Mouse (Mus musculus) layer of hippocampus, postnatal 36 days (tissue): ENCODE measurements around the gene Rps5. TPM values are rescaled to one million over a fixed set of nuclear protein-coding genes. Genes with fewer than 3 reads are reported as not detected.
A peak's percentile ranks its signal among the peaks of the same experiment; 100 is the strongest.
"Not testable (repeated sequence)": the region's sequence is repeated elsewhere in the genome, so short reads cannot be mapped to it uniquely, and the experiment has no call there.

Source experiments
- DNase-seq, 2 experiments: peaks; one replicate each; pipeline ENCODE4 v3.0.0; 2022
- total RNA-seq, 2 experiments: library from RNA; stranded (reverse); gene quantifications; 2 replicates each; pipeline ENCODE4 v1.2.3; 2021

The Rps5 gene
- total RNA-seq, 2 experiments from 2014 or later, result 399 to 414 TPM

DNA sequence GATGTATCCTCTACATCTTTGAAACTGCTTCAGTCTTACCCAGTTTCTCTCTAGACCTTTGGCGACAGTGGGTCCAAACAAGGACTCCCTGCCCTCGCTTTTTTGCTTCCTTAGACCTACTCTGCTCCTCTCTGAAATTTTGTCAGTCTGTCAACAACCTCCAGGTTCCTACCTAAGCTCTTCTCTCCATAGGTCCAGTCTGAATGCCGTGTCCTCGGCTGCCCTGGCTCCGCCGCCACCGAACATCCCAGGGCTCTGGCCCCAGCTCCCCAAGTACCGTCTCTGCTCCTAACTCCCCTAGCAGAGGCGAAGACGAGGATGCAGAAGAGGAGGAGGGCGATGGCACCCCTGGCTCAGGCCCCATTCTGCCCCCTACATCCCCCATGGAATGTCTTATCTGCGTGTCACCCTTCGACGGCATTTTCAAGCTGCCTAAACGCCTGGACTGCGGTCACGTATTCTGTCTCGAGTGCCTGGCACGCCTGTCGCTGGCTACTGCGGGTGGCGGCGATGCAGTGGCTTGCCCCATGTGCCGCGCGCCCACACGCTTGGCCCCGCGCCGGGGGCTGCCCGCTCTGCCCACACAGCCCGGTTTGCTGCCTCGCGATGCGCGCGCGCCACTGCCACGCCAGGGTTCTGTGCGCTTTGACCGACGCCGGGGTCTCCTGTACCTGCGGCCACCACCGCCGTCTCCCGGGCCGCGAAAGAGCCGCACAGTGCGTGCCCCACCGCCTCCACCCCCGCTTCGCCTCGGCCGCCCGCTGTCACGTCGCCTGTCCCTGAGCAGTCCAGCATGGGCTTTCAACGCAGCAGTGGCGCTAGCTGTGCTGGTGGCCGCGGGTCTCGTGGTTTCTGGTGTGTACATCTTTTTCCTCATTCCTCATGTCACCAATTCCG lies 5.9 kb downstream of the Rps5 start:
- DNase-seq, result peak in 1 of 2 experiments; percentile 33

GRCm38 (mm10) chr7:12933615-12934140 lies 11.6 kb downstream of the Rps5 start:
- no peak for DNase-seq

- DNase-seq, result no peak
Measured at GRCm38 (mm10) chr7:12934808-12935207, 12.7 kb downstream of the Rps5 start.

DNA sequence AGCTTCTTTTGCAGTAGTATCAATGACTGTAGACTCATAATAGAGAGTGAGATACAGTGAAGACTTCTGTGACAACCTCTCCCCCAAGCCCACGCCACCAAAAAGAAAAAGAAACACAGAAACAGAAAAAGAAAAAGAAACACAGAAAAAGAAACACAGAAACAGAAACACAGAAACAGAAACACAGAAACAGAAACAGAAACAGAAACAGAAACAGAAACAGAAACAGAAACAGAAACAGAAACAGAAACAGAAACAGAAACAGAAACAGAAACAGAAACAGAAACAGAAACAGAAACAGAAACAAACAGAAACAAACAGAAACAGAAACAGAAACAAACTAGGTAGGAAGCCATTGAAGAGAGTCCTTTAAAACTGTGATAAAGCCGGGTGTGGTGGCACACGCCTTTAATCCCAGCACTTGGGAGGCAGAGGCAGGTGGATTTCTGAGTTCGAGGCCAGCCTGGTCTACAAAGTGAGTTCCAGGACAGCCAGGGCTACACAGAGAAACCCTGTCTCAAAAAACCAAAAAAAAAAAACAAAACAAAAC lies 15.2 kb downstream of the Rps5 start:
- not testable (repeated sequence) for DNase-seq

- no peak for DNase-seq
Measured at GRCm38 (mm10) chr7:12940599-12940998, 18.5 kb downstream of the Rps5 start.

DNA sequence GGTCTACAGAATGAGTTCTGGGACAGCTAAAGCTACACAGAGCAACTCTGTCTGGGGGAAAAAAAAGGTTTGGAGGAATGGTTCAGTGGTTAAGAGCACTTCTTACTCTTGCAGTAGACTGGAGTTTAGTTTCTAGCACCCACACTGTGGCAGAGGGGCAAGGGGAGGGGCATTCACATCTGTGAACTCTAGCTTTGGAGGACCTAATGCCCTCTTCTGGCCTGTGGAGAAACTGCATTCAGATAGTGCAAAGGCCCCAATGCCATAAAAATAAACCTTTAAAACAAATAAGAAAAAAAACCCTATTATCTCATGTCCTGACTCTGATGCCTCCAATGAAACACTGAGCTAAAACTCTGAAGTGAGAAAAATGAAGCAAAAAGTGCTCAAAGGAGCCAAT lies 21.4 kb downstream of the Rps5 start:
- no peak for DNase-seq

DNA sequence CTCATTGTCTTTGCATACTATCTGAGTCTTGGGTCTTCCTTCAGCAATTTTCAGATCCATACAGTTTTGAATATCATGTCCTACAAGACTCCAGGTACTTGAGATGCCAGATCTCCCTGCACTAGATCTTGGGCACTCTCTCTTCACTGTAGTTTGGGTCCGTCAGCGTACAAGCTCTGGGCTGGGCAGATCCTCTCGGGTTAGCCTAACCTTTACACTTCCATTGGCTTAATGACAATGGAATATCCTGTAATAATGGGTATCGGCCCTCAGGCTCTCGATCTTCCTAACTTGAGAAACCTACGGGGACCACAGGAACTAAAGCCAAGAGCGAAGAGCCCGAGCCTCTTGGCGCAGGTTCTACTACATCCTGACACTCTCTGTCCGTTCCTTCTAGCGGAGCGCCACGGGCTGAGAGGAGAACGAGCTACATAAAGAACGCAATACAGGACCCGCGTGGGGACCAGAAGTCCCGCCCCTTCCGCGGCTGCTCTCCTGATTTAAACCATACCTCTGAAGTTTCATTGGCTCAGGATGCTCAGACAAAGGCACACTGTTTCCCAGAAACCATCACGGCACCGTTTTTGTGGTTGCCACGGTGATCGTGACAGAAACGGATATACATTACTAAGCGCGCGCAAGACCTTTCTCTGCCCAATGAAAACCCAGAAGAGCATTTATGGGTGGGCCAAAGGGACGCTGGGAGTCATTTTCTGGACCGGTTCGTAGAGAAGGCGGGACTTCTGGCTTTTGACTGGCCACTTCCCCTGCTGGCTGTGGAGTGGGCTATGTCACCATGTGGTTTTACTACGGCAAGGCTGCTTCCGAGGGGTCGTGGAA lies 27.2 kb downstream of the Rps5 start:
- peak; percentile 93 to 94 for DNase-seq

DNA sequence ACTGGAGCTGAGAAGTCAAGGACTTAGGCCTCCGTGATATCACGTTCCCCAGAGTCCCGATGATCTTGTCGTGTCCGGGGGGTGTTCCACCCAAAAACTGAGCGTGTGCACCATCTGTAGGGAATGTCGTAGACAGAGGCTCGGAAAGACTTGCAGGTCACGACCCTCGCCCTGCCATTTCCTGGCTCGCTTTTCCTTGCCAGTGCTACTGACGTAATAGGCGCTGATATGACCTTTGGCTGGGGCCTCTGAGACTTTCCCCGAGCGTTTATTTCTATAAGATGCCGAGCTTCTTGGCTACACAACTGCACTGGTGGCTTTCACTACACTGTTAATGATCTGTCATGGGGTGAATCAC lies 27.8 kb downstream of the Rps5 start:
- DNase-seq, result no peak

GRCm38 (mm10) chr7:12954896-12955295 lies 32.8 kb downstream of the Rps5 start:
- no peak for DNase-seq

GRCm38 (mm10) chr7:12957511-12957910 lies 35.4 kb downstream of the Rps5 start:
- DNase-seq, result no peak

- no peak for DNase-seq
Measured at GRCm38 (mm10) chr7:12958948-12959347, 36.9 kb downstream of the Rps5 start.

GRCm38 (mm10) chr7:12959718-12960117 lies 37.6 kb downstream of the Rps5 start:
- DNase-seq, result no peak

- peak; percentile 50 to 54 for DNase-seq
Measured at GRCm38 (mm10) chr7:12961511-12962141, 39.5 kb downstream of the Rps5 start.

DNA sequence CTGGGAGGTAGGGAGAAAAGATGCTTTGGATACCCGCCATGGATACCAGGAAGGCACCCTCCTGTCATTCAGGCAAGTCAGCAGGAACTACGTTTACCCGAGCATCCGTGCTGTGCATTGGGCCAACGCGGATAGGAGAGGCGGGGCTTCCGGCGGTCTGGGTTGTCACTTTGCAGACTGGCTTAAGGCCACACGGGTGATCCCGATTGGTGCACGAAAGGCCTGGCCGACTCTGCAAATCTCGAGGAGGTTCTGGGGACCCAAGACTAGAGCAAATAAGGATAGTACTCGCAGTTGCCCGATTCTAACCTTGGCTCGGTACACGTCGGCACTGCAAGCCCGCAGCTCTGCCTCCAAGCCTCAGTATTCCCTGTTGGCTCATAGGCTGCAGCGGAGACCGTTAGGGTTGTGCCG lies 43.6 kb downstream of the Rps5 start, which contains the start of gene Zfp324:
Zfp324 (plus strand) TSS at position 161 of the 414 bp plus-strand sequence.
- DNase-seq, result peak; percentile 89 to 90

DNA sequence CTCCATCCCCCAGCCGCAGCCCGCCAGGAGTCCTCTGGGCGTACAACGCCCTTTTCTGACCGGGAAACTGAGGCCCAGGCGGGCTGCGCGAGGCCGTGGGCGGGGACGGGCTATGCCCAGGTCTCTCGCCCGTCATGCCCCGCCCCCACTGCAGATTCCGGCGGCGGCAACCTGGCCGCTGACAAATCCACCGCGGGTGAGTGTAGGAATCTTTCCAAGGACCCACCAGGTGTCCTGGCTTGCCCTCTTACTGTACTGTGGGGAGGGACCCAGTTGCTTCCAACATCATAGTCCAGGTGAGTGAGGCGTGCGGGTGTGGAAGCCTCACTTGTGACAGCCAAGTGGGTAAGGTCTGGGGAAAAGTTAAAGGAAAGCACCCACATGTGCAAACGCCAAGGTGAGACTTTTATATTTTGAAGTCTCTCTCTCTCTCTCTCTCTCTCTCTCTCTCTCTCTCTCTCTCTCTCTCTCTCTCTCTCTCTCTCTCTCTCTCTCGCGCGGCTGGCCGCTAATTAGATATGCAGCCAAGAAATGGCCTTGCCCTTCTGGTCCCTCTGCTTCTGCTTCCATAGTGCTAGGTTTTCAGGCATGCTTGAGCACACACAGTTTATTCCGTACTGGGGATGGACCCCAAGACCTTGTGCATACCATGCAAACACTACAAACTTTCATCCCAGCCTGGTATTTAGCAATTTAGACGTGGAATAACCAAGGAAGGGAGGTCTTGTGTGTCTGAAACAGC lies 44.2 kb downstream of the Rps5 start:
- peak; percentile 55 to 60 for DNase-seq

- no peak for DNase-seq
Measured at GRCm38 (mm10) chr7:12970906-12971305, 48.8 kb downstream of the Rps5 start.

Other genes with a start within 250 kb of the Rps5 start
- not detected for gene Vmn2r55, start 237.3 kb upstream of the Rps5 start, total RNA-seq
- not detected for gene Vmn2r56, start 187.3 kb upstream of the Rps5 start, total RNA-seq
- 10 to 100 TPM; 23.2 to 25.2 TPM for gene Zscan18, start 118.7 kb upstream of the Rps5 start, total RNA-seq
- 10 to 100 TPM; 22.9 to 27.8 TPM for gene Zfp329, start 103.4 kb upstream of the Rps5 start, total RNA-seq
- gene Zfp110, start 87.5 kb upstream of the Rps5 start, total RNA-seq, result 10 to 100 TPM; 13.6 to 14.7 TPM
- gene Zfp128, start 41.1 kb upstream of the Rps5 start, total RNA-seq, result 1 to 10 TPM; 7.7 to 9.0 TPM
- 10 to 100 TPM; 17.0 to 20.7 TPM for gene Zscan22, start 24.5 kb upstream of the Rps5 start, total RNA-seq
- under 1 TPM; 0.85 to 0.88 TPM for gene Rnf225, start 5.1 kb downstream of the Rps5 start, total RNA-seq
- 10 to 100 TPM; 11.6 to 13.1 TPM for gene Zfp324, start 43.5 kb downstream of the Rps5 start, total RNA-seq
- 1 to 10 TPM; 8.6 to 9.3 TPM for gene Zfp446, start 55.6 kb downstream of the Rps5 start, total RNA-seq
- gene Slc27a5, start 75.9 kb downstream of the Rps5 start, total RNA-seq, result under 1 TPM in 1 of 2 experiments, not detected in 1; 0.20 TPM
- 100 to 1,000 TPM; 235 to 241 TPM for gene Trim28, start 76.8 kb downstream of the Rps5 start, total RNA-seq
- gene Zbtb45, start 87.7 kb downstream of the Rps5 start, total RNA-seq, result 10 to 100 TPM; 33.6 to 37.8 TPM
- 100 to 1,000 TPM; 137 to 146 TPM for gene Chmp2a, start 112.5 kb downstream of the Rps5 start, total RNA-seq
- gene Ube2m, start 116.0 kb downstream of the Rps5 start, total RNA-seq, result 100 to 1,000 TPM; 193 TPM
- 10 to 100 TPM; 14.3 to 17.6 TPM for gene Mzf1, start 132.5 kb downstream of the Rps5 start, total RNA-seq
- gene Vmn1r85, start 172.9 kb downstream of the Rps5 start, total RNA-seq, result not detected
- gene Vmn1r86, start 197.6 kb downstream of the Rps5 start, total RNA-seq, result not detected
- gene Vmn1r87, start 217.9 kb downstream of the Rps5 start, total RNA-seq, result not detected
- under 1 TPM; 0.13 to 0.17 TPM for gene Vmn1r88, start 237.3 kb downstream of the Rps5 start, total RNA-seq